Mouse (Mus musculus): ENCODE results near the gene Gm26992.
"Not testable (repeated sequence)": the region's sequence is repeated elsewhere in the genome, so short reads cannot be mapped to it uniquely, and the experiment has no call there.

The Gm26992 gene

GRCm38 (mm10) chrX:103421710-103422109, at the start of gene Gm26992:
Gene Gm26992 (plus strand): TSS chrX:103422010.
- DNase-seq, result no peak

DNA sequence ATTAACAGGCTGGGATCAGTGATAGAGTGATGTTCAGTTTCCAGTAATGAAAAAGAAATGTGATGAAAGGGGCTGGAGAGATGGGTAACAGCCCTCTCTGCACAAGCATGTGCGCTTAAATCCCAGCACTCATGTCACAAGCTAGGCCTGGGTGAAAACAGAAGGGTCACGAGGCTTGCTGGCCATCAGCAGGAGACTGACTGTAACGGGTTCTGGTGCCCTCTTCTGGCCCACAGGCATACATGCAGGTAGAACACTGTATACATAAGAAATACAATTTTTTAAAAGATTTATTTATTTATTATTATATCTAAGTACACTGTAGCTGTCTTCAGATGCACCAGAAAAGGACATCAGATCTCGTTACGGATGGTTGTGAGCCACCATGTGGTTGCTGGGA, 47.6 kb upstream of the Gm26992 start:
- no peak for DNase-seq

GRCm38 (mm10) chrX:103384528-103384927, 37.3 kb upstream of the Gm26992 start:
- no peak for DNase-seq

DNA sequence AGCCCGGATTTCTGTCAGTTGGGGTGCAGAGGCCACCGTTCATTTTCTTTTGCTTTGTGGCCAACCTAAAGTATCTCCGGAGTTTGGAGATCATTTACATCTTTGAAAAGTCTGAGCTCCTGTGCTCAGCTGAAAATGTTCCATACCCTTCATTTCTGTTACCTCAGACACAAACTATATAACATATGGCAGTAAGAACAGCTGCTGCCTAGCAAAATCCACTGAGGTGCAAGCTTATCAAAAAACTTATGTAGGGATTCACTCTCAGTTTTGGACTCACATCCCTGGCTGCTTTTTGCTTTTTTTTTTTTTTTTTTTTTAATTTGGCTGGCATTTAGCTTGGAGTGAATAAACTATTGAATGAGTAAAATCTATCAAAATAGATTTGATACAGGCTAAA, 33.7 kb upstream of the Gm26992 start:
- DNase-seq, result no peak

DNA sequence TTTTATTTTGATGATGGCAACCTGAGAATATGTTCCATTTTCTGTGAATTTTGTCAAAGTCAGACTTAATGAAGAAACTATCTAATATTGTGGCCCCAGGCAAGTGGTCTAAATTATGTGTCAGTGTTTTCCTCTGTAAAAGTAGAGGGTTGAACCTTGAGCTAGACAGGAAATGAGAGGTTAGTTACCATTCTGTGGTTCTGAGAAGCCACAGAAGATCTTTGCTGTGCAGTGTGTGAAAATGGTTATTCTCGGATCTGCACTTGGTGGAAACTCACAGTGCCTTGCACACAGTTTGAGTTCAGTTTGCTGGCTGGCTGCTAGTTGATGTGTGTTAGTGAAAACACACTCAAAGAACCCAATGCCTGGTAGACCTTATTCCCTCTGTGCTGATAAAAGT, 28.0 kb upstream of the Gm26992 start:
- no peak for DNase-seq

- peak; percentile 55 for DNase-seq
Measured at GRCm38 (mm10) chrX:103405021-103405420, 16.8 kb upstream of the Gm26992 start.

- DNase-seq, result no peak
Measured at GRCm38 (mm10) chrX:103414167-103414566, 7.6 kb upstream of the Gm26992 start, which contains the start of gene Tsx. Gene Tsx (plus strand): TSS chrX:103414467.

DNA sequence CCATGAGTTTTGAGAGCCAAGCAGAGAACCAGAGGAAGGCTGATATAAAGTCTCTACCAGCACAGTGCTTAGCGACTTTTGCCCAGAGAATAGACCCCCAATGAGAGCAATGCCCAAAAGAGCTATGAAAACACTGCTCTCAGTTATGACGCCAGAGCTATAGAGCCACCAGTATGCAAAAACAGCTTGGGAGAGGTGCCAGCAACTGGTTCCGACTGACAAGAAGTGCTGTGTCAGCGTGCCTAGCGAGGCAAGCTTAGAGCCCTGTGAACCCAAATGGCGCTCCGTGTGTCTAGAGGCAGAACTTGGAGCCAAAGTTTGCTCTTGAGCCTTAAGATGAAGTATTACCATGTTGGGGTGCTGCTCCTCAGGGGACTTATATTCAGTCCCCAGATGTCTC, 5.9 kb downstream of the Gm26992 start:
- DNase-seq, result no peak

GRCm38 (mm10) chrX:103432293-103432692, 10.5 kb downstream of the Gm26992 start:
- no peak for DNase-seq

DNA sequence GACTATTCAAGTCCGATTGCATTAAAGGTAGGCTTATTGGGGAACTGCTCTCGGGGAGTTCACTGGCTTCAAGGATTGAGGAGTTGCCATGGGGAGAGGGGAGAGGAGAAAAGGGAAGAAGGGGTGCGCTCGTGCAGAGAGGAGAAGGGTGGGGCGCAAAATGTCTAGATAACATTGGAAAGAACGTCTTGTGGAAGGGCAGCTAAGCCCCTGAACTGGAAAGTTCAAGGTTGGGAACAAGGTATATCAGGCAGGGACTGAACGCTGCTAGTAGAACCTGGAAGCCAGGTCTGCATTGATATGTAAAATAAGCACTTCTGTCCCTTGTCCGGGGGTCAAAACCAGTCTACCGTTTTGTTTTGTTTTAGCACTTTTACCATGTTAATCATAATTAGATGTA, 16.2 kb downstream of the Gm26992 start:
- DNase-seq, result no peak

DNA sequence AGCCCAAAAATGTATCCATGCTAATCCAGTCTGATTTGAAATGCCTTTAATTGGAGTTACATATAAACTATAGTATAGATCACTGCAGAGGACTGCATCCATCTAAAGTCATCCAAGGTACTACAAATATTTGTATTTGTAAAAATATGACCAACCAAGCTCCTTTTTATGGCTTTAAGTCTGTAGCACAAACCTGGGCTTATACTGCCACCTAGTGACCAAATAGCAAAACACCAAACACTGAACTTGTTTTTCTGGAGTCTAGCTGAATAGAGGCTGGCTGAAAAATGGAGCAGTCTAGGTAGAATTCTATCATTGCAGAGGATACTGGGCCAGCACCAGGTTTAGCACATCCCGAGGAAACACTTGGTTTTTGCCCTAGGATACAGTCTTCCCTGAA, 19.0 kb downstream of the Gm26992 start:
- no peak for DNase-seq

DNA sequence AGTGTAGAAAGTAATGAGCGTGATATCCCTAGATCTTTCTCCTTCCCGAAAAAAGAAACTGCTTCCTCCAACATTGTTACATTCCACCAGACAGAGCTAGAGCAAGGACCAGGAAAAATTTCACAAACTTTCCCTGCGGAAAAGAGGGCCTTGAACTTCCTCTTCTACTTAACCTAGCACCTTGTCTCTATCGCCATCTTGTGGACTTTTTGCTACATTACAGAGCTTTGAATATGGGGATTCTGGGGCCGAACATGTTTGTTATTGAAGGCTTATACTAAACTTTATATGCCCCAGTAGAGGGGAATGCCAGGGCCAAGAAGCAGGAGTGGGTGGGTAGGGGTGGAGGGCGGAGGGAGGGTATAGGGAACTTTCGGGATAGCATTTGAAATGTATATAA, 21.9 kb downstream of the Gm26992 start:
- DNase-seq, result no peak

GRCm38 (mm10) chrX:103447539-103448169, 25.8 kb downstream of the Gm26992 start:
- peak; percentile 37 for DNase-seq

GRCm38 (mm10) chrX:103448429-103448828, 26.6 kb downstream of the Gm26992 start:
- not testable (repeated sequence) for DNase-seq

- not testable (repeated sequence) for DNase-seq
Measured at GRCm38 (mm10) chrX:103448943-103449722, 27.3 kb downstream of the Gm26992 start.

DNA sequence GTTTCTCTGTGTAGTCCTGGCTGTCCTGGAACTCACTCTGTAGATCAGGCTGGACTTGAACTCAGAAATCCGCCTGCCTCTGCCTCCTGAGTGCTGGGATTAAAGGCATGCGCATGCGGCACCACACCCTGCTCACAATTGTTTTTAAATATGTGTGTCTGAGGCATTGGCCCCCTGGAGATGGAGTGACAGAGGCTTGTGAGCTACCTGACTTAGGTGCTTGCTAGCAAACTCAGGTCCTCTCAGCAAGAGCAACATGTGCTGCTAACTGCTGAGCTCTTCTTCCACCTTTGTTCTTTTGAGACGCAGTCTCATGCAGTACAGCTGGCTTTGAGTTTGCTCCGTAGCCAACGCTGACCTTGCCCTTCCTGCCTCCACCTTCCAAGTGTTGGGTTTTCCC, 31.0 kb downstream of the Gm26992 start:
- no peak for DNase-seq

GRCm38 (mm10) chrX:103460056-103460455, 38.2 kb downstream of the Gm26992 start:
- peak; percentile 32 for DNase-seq

- no peak for DNase-seq
Measured at GRCm38 (mm10) chrX:103468998-103469397, 47.2 kb downstream of the Gm26992 start.

- DNase-seq, result no peak
Measured at GRCm38 (mm10) chrX:103472346-103472745, 50.5 kb downstream of the Gm26992 start.

DNA sequence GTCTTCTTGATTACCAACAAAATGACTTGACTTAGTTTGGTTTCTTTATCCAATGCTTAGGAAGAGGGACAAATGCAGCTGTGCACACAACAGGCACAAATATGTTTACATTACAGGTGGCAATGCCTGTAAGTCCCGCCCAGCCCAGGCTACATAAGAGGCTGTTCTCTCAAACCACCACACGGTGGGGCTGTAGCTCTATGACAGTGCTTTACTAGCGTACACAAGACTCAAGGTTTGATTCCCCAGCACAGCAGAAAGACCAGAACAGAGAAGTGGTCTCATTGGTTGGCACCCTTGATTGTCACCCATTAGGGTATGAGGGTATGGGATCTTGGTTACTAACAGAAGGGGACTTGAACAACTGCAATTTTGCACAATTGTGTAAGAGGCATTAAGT, 55.7 kb downstream of the Gm26992 start:
- peak; percentile 80 for DNase-seq

DNA sequence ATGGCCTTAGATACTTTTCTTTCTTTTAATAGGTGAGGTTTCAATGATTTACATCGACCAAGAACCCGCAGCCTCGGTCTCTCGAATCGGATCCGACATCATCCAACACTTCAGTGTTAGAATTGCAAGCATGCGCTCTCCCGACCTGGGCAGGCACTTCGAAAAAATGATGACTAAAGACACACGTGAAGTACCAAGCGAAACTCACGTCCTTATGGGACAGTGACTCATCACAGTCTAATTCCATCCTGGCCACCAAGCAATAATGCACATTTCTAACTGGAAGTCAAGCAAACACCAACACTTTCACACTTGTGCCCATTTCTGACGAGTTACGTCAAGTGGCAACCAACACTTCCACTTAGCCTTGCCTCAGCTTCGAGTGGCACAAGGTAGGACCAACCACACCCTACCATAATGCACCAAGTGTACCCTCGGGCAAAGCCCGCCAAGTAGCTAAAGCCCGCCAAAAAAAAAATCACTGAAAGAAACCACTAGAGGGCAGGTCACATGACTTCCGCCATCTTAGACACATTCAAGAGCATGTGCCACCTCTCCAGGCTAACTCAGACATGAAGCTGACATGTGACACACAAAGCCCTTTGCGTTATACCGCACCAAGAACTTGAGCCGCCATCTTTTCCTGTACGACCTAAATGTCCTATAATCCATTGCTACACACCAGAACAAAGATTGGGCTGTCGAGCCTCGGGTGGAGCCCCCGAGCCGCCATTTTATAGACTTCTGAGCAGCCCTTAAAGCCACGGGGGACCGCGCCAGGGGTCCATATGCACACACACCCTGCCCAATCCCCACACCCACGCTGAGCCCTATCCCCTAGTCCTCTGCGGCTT, 59.7 kb downstream of the Gm26992 start:
- peak; percentile 45 for DNase-seq

- DNase-seq, result peak; percentile 16
Measured at GRCm38 (mm10) chrX:103482097-103482451, 60.3 kb downstream of the Gm26992 start.

GRCm38 (mm10) chrX:103483047-103483446, 61.2 kb downstream of the Gm26992 start:
- peak; percentile 73 for DNase-seq

DNA sequence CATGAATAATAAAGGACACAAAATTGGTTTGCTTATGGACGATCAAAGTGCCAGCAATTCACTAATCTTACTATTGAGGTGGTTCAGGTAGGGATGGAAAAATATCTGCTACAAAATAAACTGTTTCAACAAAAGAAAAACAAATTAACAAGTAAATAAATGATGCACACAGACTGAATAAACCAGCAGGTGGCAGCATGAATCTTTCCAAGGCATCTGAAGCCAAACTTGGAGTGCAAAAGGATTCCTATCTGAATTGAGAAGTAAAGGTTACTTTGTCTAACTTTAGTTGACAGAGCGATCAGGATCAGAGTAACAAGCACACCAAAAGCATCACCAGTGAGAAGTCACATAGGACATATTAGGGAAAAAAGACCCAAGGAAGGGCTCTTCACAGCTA, 62.2 kb downstream of the Gm26992 start:
- DNase-seq, result peak; percentile 55

Measured in liver (tissue).